Mouse (Mus musculus) ES-E14 (cell line): Measurements from ENCODE around the gene Scn4a. TPM values are rescaled to one million over a fixed set of nuclear protein-coding genes. Genes with fewer than 3 reads are reported as not detected.

Source experiments
- DNase-seq: peaks from one replicate; pipeline ENCODE4 v3.0.0-alpha.2; 2013; ENCODE audit warnings: low read depth, low spot score
- H3K27ac ChIP-seq: 2 replicates; pipeline ENCODE4 v1.5.1; 2012; ENCODE audit warnings: low read depth, mild to moderate bottlenecking, low read length, moderate library complexity, mixed read lengths; ENCODE audit not compliant: poor library complexity, insufficient read depth, severe bottlenecking
- H3K36me3 ChIP-seq: 2 replicates; pipeline ENCODE4 v1.6.1; 2012; ENCODE audit warnings: mild to moderate bottlenecking, low read length, moderate library complexity, mixed read lengths; ENCODE audit not compliant: control insufficient read depth, poor library complexity, insufficient read depth, severe bottlenecking
- H3K4me1 ChIP-seq, 2 experiments: fragments of 150-350 bp in 1 of 2; sonication (generic) in 1 of 2; 2 replicates each; pipeline ENCODE4 v1.6.1; 2012; ENCODE audit warnings: low read length in 2 of 2, mild to moderate bottlenecking in 1 of 2, mixed read lengths in 1 of 2; ENCODE audit not compliant: control insufficient read depth in 2 of 2, insufficient read depth in 2 of 2, poor library complexity in 1 of 2
- H3K4me3 ChIP-seq, 2 experiments: fragments of 150-350 bp in 1 of 2; sonication (generic) in 1 of 2; 2 replicates each; pipeline ENCODE4 v1.5.1; 2012; ENCODE audit warnings: low read length in 2 of 2, low read depth in 1 of 2, mild to moderate bottlenecking in 1 of 2, mixed read lengths in 1 of 2; ENCODE audit not compliant: insufficient read depth in 1 of 2, poor library complexity in 1 of 2, severe bottlenecking in 1 of 2
- H3K9ac ChIP-seq: 2 replicates; pipeline ENCODE4 v1.6.1; 2012; ENCODE audit warnings: low read depth, mild to moderate bottlenecking, low read length, mixed read lengths; ENCODE audit not compliant: poor library complexity, insufficient read depth, severe bottlenecking
- H3K9me3 ChIP-seq: fragments of 150-350 bp; sonication (generic); 2 replicates; pipeline ENCODE4 v1.6.1; 2012; ENCODE audit warnings: low read depth, mild to moderate bottlenecking, low read length; ENCODE audit not compliant: control insufficient read depth, insufficient read depth
- CHD2 ChIP-seq: IDR thresholded peaks from 2 replicates; pipeline ENCODE4 v1.6.1; 2014; ENCODE audit warnings: mild to moderate bottlenecking, low read depth, low read length, inconsistent platforms
- HCFC1 ChIP-seq: IDR thresholded peaks from 2 replicates; pipeline ENCODE4 v1.6.1; 2012; ENCODE audit warnings: low read length, inconsistent platforms, borderline replicate concordance; ENCODE audit not compliant: insufficient read depth
- MAFK ChIP-seq: IDR thresholded peaks from 2 replicates; pipeline ENCODE4 v1.6.1; 2014; ENCODE audit warnings: mild to moderate bottlenecking, low read depth, low read length, inconsistent platforms; ENCODE audit not compliant: insufficient read depth
- ZC3H11A ChIP-seq: IDR thresholded peaks from 2 replicates; pipeline ENCODE4 v1.6.1; 2012; ENCODE audit warnings: low read depth, mild to moderate bottlenecking, inconsistent platforms, low read length, borderline replicate concordance
- ZNF384 ChIP-seq: IDR thresholded peaks from 2 replicates; pipeline ENCODE4 v1.6.1; 2012; ENCODE audit warnings: low read depth, low read length, inconsistent platforms
- in situ Hi-C, 2 experiments: fragments of 600-800 bp; cut with MboI; formaldehyde crosslinking; loops; one replicate each; pipeline ENCODE4 v1.15.1; 2025; ENCODE audit warnings: low sequenced_read_pairs in 2 of 2, inconsistent platforms in 1 of 2; ENCODE audit not compliant: unreplicated experiment in 2 of 2
- total RNA-seq: library from RNA; depleted of rRNA; stranded (reverse); fragments of 300-350 nt; gene quantifications from 2 replicates; pipeline ENCODE4 v1.2.3, GENCODE M21; 2012; rRNA removed

Gene Scn4a
- total RNA-seq, 1 experiment, result 0.13 TPM

DNA sequence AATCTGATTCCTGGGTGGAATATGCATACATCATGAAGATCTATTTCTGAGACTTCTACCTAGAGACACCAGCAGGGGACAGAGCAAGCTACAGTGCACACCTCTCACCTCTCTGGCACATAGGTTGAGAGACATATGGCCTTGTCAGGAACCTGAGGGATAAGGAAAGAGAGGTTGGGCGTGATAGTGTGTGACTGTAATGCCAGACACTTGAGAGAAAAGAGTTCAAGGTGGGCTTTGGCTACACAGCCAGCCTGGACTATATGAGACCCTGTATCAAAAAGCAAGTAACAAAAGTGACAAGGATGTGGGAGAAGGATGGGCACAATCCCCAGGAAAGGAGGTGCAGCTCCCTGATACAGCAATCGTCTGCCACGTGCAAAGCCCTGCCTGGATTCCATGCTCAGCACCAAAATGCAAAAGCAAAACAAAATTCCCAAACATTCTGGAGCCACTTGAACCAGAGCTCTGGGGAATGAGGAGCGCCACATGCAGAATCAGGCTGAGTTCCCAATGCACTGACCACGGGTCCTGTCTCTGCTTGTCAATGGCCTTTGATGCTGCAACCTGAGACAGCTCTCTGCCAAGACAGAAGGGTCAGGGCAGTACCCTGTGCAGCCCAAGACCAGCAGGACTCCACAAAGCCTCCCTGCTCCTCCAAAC is 81.8 kb downstream of the Scn4a start:
- Histone ChIP-seq H3K9me3 (no peaks in the 10 kb centered on the region), H3K36me3 (peaks cover 4% of the 10 kb centered on the region; the same call in 1 of the 2 replicates), H3K4me1 (peaks cover 9 to 24% of the 10 kb centered on the region in 2 experiments), H3K9ac (peak overlapping the region; percentile 93), H3K4me3 (peak overlapping the region; percentile 78 to 88), H3K27ac (no peak overlapping the region)
- DNase-seq, result no peak
- no peak for TF ChIP-seq MAFK
- no peak for TF ChIP-seq CHD2
- no peak for TF ChIP-seq HCFC1
- no peak for TF ChIP-seq ZNF384
- no peak for TF ChIP-seq ZC3H11A
- in situ Hi-C loops, result no loop called here

DNA sequence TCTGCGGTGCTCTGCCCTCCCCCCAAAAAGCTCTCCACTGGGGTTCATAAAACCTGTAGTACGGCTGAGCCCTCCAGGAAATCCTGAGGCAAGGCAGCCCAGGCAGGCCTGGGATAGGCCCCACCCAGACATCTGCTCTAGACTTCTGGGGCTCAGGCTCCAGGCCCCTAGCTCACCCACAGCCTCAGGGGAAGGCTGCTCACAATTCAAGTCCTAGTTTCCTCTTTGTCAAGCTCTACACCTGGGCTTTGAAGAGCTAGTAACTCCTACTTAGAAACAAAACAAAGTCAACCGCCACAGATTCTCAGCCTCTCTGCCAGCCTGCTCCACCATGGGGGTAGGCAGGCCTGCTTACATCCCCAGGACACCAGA is 84.0 kb downstream of the Scn4a start:
- peaks cover 9 to 15% of the 10 kb centered on the region in 2 experiments for H3K4me1 ChIP-seq
- no peak for TF ChIP-seq ZC3H11A
- no peak for TF ChIP-seq ZNF384
- TF ChIP-seq CHD2, result no peak
- no peak for TF ChIP-seq MAFK
- no peak for TF ChIP-seq HCFC1
- H3K9ac ChIP-seq, result peak overlapping the region; percentile 34; the same call in 1 of the 2 replicates
- H3K36me3 ChIP-seq, result peaks cover 22% of the 10 kb centered on the region
- in situ Hi-C loops, result no loop called here
- no peak overlapping the region for H3K4me3 ChIP-seq
- no peaks in the 10 kb centered on the region for H3K9me3 ChIP-seq
- peak overlapping the region; percentile 30; the same call in 1 of the 2 replicates for H3K27ac ChIP-seq
- DNase-seq, result peak; percentile 43

Other genes with a start within 250 kb of the Scn4a start
- not detected in 2 replicates for gene Gm10840, start 192.4 kb downstream of the Scn4a start, total RNA-seq
- 20.3 and 30.9 TPM in 2 replicates for gene Limd2, start 192.4 kb downstream of the Scn4a start, total RNA-seq
- gene Strada, start 151.1 kb downstream of the Scn4a start, total RNA-seq, result 14.5 and 24.0 TPM in 2 replicates
- gene Ccdc47, start 136.9 kb downstream of the Scn4a start, total RNA-seq, result 82.3 and 91.2 TPM in 2 replicates
- gene Ddx42, start 136.4 kb downstream of the Scn4a start, total RNA-seq, result 48.2 and 64.3 TPM in 2 replicates
- 304 and 403 TPM in 2 replicates for gene Ftsj3, start 97.2 kb downstream of the Scn4a start, total RNA-seq
- 161 and 263 TPM in 2 replicates for gene Psmc5, start 97.1 kb downstream of the Scn4a start, total RNA-seq
- 45.0 and 47.7 TPM in 2 replicates for gene Smarcd2, start 80.3 kb downstream of the Scn4a start, total RNA-seq
- gene Tcam1, start 76.6 kb downstream of the Scn4a start, total RNA-seq, result 1.0 and 1.3 TPM in 2 replicates
- not detected in 2 replicates for gene Gh, start 51.4 kb downstream of the Scn4a start, total RNA-seq
- gene Cd79b, start 38.5 kb downstream of the Scn4a start, total RNA-seq, result 3.6 and 4.2 TPM in 2 replicates
- gene Prr29, start 12.2 kb upstream of the Scn4a start, total RNA-seq, result not detected in 2 replicates
- gene Icam2, start 34.8 kb upstream of the Scn4a start, total RNA-seq, result 0.37 and 0.89 TPM in 2 replicates
- gene Ern1, start 134.6 kb upstream of the Scn4a start, total RNA-seq, result 7.4 and 10.4 TPM in 2 replicates